Mouse (Mus musculus) heart, postnatal 4 days (tissue): Measurements from ENCODE around the gene Nedd9. TPM values are rescaled to one million over a fixed set of nuclear protein-coding genes. Genes with fewer than 3 reads are reported as not detected.
"Not testable (repeated sequence)": the region's sequence is repeated elsewhere in the genome, so short reads cannot be mapped to it uniquely, and the experiment has no call there.

ENCODE experiments used
- DNase-seq: peaks from one replicate; pipeline ENCODE4 v3.0.0; 2021
- total RNA-seq, 2 experiments: library from RNA; stranded (reverse); gene quantifications; 2 replicates each; pipeline ENCODE4 v1.2.3; 2021

The Nedd9 gene
- total RNA-seq, 2 experiments from 2014 or later = 40.2 to 40.3 TPM

DNA sequence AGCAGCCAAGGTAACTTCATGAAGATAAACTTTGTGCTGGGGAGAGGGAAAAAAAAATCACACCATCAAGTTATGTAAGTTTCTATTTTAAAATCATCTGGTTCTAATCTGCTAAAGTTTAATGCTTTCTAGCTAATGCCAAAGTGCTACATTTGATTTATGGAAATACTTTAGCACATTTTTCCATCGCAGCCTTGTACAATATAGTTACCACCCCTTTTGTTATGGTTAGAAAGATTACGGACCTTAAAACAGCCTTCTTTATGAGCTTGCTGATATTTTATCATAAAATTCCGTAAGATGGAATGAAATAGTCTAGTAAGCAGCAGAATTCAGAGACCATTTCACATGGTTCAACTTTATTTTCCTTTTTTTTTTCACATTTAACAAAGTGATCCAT lies 115.6 kb downstream of the Nedd9 start:
- no peak for DNase-seq

DNA sequence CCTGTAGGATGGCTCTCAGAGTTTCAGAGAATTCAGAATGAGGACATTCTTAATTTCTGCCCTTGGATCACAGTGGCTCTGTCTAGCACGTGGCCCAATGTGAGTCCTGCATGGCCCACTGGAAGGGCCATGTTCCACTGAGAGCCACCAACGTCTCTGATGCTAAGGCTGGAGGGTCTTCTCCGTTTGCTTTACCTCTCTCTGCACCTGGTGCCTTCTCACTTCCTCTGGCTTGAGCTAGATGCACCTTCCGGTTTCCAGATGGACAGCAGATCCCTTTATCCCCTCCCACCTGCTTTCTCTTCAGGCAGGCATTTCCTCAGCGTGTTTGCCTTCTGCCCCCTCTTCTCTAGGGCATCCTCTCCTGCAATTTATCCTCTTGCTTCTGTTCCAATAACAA lies 118.5 kb downstream of the Nedd9 start:
- DNase-seq = no peak

DNA sequence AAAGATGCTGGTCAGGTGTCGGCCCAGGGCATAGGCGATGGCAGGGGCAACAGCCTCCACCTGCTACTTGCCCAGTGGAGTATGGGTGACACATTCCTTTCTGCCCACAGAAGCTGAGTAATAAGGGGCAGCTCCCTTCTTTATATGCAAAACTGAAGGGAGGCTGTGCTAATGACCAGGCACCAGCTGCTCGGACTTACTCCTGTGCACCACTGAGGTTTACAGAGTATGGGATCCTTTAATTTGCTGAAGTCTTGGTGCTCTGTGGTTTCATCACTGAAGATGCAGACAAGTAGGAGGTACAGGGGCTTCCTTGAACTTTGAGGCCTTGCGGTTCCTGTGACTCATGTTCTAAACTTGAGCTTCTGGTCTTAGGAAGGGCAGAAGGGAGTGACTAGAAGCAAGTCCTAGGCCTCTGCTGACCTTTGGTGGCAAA lies 120.0 kb downstream of the Nedd9 start:
- DNase-seq = no peak

DNA sequence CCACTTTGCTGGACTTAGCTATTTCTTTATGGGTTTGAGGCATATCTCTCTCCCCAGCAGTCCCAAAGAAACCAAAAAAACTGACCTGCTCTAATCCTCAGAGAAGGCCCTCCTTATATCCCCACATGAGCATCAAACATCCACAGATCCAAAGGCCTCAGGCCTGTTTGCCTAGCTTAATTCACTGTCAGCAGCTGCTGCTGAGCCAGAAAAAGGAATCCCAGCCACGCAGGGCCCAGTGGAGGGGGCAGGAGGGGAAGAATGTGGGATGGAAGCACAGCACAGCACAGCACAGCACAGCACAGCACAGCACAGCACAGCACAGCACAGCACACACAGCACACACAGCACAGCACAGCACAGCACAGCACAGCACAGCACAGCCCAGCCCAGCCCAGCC lies 120.6 kb downstream of the Nedd9 start:
- not testable (repeated sequence) for DNase-seq

DNA sequence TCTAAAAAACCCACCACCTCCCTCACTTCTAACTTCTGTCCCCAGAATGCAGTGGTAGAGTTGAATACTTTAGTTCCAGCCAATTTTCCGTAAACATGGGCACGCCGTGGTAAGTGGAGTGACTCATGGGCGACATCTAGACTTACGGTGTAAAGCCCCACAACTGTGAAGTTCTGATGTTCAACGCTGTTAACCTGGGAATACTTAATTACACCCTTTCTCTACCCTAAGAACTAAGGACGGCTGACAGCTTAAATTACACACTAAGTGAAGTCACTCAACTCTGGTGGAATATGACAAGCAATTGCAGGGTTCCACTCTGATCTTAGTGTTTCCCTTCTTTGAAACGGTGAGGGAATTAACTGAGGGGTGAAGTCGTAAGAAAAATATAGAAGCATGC lies 122.9 kb downstream of the Nedd9 start:
- DNase-seq = no peak

DNA sequence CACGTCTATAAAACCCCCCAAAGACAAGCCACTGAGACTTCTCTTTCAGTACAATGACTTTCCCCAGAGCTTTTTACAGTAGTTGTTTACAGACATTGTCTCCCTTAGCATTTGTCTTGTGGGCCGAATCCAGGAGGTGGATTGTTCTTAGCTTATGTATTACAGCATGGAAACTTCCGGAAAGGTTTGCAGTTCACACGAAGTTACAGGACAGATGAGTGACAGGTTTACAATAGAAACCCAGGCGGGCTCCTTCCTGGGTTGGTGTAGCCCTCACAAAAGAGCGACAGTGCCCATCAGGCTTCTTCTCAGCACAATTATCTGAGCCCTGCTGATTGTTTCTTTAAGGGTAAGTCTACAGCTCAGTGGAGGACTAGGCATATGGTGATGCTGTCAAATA lies 124.3 kb downstream of the Nedd9 start:
- DNase-seq = no peak

DNA sequence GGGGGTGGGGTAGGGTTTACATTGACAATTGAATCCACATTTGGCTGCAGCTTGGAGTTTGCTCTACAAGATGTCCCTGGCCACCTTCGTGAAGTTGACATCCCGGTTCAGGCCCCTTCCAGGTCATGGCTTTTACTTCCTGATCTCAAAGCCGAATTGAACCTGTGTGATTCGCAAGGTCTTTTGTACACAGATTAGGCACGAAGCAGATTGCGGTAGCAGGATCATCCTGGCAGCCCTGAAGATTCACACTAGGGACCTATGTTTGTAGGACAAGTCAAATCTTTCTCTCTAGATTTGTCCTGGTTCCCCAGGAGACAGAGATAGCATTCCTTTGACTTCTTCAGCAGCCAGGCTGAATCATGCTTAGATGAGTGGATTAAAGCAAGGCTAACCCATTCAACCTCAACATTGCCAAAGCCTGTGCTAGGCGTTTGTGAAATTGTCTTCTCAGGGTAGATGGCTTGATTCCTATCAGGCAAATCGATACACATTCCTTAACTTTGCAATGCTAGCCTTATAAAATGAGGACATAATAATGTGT lies 126.8 kb downstream of the Nedd9 start:
- DNase-seq = no peak

DNA sequence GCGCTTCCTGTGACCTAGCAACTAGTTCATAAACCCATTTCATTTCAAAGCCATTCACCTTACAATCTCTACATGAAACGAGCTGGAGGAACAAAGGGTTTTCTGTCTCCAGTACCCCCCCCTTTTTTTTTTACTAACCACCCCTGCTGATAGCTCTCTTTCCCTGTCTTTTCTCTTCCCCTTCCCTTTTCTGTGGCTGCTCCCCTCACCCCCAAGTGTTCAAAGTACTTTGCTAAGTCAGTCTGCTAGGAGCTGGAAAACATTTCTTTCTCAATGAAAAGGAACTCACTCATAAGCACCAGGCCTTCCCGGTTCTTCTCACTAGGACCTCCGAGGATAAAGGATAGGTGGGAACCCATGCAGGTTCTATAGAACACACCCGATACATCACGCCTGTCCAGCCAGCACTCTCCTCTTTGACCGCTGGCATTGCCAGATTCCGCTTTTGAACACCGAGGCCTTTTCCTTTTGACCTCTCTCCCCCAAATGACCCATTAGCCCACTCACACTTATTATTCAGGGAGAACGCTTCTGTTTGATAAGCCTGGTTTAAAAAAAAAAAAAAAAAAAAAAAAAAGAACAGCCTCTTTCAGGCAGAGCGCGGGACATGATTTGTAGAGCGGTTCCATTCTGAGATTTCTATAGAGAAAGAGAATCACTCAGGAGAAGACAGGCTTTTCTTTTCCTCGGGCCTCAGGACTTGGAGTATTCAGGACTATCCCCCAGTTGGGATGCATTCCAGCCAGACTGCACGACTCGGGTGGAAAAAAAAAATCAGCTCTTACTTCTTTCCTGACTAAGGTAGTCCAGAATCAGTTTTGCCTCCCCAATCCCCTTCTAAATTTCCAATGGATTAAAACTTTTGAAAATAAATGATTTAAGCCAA lies 127.6 kb downstream of the Nedd9 start:
- no peak for DNase-seq

DNA sequence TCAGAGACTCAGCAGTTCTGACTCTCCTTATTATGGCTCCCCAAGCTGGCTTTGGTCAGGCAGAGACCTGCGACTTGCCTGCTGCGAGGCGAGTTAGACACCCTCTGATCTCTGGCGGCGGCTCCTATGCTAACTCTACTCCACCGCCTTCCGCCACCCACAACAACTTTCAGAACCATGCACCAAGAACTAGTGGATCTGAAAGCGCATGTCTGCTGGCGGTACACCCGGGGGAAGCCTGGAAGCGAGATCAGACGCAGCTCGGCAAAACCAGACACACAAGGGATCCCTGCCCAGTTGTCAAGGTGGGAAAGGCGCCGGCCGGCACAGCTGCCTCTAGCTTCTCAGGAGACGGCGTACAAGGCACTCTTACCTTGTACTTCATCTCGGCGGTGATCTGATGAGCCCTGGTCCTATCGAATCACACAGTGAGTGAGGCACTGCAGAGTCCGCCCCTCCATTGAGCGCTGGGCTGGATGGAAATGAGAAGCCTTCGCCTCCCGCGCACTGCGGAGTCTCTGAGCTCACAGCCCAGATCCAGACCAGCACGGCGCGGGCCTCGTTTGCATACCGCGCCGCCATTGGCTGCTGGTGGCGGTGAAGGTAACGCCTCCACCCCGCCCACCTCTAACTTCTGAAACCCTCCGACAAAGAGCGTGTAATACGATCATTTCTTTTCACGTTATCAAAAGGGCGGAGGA lies 128.5 kb downstream of the Nedd9 start:
- peak; percentile 95 for DNase-seq

DNA sequence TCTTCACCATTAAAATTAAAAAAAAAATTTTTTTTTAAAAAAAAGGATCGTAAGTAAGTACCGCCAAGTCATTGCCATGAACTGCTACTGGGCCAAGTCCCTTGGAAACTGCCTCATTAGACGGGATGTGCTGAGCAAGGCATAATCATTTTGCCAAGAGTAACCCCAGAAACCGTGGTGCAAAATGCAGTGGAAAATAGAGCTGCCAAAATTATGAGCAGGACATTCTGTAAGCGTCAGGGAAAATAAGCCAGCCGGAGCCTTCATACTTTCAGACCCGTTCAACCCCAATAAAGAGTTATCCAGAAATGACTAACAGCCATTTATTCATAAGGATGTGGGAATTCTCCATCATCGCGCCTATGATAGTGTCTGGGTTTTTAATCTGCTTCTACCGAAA lies 129.2 kb downstream of the Nedd9 start:
- peak; percentile 29 for DNase-seq

DNA sequence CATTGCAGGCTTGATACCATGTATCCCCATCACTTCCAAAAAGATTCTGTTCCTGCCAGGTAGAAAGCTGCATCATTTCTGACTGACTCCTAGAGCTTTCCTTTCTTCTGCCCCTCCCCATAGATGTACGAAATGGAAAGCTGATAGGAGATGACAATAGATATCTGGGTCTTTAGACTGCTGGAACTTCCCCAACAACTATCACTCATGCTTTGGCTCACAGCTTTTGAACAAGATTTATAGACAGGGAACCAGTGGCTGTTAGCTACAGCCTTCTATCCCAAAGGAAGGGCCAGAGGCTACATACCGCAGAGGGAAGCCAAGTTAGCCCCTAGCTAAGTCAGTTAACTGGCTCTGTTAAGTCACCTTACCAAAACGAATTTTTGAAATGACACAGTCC lies 129.6 kb downstream of the Nedd9 start:
- DNase-seq = no peak

DNA sequence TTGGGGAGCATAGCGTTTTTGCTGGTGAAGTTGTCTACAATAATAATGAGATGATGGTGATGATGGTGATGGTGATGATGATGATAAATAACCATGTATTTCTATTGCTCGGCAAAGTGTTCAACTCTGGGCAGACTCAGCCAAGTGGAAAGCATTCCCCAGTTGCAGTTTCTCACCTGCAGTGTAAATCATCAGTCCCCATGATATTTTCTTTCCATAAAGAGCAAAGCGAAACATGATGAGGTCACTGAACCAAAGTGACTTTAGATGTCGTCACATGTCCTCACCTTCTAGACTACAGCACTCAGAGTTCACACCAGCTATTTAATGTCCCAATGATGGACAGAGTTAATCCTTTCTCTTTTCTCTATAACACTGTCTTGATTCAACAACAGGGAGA lies 130.0 kb downstream of the Nedd9 start:
- no peak for DNase-seq

DNA sequence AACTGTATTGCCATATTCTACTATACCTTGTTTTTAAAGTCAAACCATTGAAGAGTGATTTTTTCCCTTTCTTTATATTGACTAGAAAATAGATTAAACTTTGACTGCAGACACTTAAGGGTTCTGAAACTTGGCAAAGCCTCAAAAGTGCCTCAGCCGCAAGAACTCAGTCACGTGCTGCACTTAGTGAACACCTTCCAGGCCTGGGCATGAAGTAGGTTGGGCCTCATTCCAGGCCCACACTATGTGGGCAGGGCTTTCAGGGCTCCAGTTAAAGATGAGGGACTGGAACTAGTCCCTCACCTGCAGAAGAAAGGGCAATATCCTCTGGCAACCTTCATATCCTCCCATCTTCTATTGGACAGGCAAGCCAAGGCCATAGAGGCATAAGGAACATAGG lies 131.6 kb downstream of the Nedd9 start:
- DNase-seq = no peak

DNA sequence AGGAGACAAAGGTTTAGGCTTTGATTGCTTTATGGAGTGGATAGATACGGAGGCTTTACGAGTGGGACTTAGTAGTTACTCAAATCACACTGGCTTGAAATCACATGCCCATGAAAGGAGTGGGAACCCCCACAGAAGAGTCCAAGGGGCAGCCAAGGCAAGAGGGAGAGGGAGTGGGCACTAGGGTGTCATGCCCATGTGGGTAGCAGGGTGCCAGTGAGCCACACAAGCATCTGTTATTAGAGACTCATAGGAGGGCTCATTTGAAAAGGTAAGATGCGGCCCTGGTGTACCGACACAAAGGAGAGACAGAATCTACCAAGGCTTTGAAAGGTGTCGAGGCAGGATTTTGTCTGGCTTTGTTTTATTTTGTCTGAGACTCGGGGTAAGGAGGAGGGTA lies 132.6 kb downstream of the Nedd9 start:
- no peak for DNase-seq

DNA sequence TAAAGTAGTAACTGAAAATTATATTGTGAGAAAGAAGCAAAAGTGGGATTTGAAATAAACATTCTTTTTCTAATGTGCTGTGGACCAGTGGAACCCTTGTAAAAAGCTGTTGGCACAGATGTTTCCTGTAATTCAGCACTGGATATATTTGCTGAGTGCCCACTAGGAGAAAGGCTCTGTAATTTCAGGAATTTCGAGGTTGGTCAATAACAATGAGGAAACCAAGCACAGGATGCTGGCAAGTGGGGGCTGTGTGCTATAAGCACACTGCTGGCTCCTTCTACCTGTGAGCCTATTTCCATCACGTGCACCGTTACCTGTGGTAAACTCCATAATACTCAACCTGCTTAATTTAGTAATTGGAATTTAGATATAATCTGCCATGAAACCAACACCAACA lies 133.5 kb downstream of the Nedd9 start:
- no peak for DNase-seq

DNA sequence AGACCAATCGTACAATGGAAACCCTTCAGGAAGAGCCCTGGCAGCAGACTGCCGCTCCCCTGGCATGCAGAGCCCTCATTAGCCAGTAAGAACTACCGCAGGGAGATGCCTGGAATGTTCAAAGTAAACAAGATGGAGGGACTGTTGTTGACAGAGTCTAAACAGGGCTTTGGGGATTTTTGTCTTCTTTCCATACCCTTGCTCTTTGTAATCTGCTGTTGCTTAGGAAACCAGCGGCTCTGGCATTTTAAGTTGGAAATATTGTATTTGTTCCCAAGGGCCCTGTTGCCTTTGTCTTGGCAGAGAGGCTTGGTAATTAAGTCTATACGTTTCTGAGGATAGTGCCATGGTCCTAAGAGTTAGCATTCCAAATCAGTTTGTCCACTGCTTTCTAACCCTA lies 134.8 kb downstream of the Nedd9 start:
- DNase-seq = no peak

DNA sequence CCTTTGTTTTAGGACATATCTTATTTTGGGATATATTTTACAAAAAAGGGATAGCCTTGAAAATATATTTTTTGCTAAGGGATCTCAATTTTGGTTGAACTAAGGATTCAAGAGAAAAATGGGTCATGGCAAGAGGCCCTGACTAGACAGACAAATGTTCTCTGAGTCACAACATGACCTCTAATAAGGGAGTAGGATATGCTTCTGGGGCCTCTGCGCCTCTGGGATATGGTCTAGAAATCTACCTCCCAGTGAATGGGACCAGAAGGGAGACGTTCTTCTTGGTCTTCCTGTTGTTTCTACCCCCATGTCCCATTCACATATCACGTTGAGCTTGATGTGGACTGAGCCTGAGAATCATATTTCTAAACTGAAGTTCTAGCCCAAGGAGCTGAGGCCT lies 136.6 kb downstream of the Nedd9 start:
- DNase-seq = no peak

DNA sequence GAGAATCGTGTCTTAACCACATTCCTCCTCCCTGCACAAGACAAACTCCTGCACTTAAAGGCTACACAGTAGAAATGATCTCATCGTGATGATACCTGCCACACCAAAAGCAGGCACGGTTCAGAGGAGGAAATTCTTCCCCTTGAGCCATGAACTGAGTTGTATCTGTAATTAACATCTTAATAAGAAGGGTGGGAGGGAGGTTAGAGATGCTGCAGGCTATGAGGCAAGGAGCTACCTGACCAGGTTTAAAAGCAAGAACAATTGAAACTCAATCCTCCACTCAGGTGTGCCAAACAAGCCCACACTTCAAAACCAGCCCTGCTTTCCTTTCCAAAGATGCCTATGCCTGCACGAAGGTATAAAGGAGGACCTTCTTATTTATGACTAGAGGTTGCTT lies 137.4 kb downstream of the Nedd9 start:
- no peak for DNase-seq

DNA sequence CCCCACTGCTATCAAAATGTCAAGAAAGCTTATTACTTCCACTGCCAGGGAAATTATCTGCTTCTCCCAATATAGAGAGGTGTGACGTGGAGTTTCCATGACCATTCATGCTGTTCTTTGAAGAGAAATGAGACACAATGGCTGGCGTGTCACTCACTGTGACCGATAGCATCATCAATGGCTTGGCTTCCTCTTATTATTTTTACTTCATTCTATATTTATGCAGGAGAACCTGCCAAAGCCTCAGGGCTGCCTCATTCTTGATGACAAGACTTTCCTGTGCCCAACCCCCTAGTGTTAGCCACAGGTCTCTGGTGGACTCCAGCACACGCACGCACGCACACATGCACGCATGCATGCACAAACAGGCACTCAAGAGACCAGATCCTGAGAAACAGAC lies 141.4 kb downstream of the Nedd9 start:
- peak; percentile 60 for DNase-seq

DNA sequence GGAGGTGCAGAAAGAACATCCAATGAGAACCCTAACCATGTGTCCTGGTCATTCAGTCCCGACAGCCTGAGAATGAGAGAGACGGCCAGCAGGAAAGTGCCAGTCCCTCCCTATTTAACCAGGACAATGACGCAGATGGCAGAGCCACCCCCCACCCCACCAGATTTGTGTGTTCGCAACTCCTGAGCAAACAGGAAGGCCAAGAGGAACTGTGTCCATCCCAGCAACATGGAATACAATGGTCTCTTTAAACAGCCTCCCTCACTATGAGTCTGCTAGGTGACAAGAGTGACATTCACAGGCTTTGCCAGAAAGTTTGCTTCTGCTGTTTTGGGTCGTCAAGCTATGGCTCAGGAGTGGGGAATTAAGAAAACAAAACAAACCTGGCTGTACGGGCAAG lies 141.9 kb downstream of the Nedd9 start:
- no peak for DNase-seq

DNA sequence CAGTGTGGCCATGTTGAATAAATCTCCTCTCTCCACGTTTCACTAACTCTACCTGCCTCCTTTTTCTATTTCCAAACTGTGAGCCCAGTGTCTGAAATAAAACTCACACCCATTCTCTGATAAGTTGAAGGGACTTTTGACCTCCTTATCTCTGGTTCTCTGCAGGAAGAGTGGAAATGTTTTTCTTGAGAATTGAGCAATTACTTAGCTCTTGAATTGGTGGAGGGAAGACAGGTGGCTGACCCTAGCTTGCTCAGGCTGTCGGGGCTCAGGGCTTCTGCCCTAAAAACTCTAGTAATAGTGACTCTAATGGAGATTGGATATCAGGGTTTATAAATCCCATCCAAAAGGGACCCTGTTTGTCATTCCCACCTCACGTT lies 143.3 kb downstream of the Nedd9 start:
- DNase-seq = no peak

DNA sequence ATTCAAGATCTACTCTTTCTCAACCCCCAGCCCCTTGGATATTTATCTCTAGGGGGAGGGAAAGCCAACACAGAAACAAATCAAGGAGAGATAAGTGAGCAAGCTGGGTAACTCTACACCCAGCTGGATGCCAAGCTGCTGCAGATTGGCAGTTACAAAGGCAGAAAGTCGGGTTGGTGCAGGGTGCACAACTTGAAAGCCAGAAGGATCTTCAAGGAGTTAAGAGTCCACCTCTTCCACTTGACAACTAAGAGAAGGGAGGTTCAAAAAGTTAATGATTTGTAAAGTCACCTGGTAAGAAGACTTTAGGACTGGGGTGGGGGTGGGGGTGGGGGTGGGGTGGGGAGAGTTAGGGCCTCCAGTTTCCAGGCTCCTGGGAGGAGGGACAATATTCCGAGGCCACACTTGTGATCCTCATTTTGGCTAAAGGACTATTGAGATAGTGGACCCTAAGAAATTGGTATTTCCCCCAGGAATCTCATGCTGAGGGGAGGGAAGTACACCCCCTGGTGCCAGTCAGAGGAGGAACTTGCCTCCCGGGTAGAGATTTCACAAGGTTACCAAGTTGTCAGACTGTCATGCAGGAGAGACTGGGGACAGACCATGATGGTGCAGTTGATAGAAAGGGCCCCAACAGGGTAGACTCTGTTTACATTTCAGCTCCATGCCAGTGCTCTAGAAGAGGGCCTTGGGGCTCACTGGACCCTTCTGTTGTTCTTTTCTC lies 143.8 kb downstream of the Nedd9 start:
- no peak for DNase-seq

DNA sequence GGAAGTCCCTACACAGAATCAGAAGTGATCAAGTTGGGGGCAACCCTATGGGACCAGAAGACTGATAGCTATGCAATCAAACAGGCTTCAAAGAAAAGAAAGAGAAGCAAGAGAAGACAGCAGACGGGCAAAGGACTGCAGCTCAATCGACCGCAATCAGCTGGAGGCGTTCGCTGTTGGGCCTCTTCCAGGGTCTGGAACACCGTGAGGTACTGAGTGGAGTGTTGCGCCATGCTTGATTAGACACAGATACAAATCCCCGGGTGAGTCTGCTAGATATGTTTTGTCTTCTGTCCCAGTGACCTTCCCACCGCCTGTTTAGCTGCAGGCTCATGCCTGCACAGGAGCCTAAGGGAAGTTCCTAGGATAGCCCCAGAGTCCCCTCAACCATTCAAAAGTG lies 145.7 kb downstream of the Nedd9 start:
- DNase-seq = no peak
